Mouse (Mus musculus): ENCODE results near the gene Nol6. TPM values are rescaled to one million over a fixed set of nuclear protein-coding genes. Genes with fewer than 3 reads are reported as not detected.

Nol6 gene
- polyA plus RNA-seq, 1 experiment = 15.9 TPM

GRCm38 (mm10) chr4:41094361-41094760 lies 29.9 kb downstream of the Nol6 start:
- Histone ChIP-seq H3K27me3 (ENCODE audit: control insufficient read depth, insufficient read depth, low read length) (no peaks in the 10 kb centered on the region; the same call in 1 of the 2 replicates), H3K36me3 (ENCODE audit: control insufficient read depth, insufficient read depth, low read length) (no peaks in the 10 kb centered on the region), H3K4me3 (ENCODE audit: control insufficient read depth, low read depth, low read length) (peak overlapping the region; percentile 20), H3K27ac (ENCODE audit: control insufficient read depth, insufficient read depth, low read depth, low read length) (no peak overlapping the region), H3K4me1 (ENCODE audit: control insufficient read depth, insufficient read depth, low read length) (peaks cover 18% of the 10 kb centered on the region)
- TF ChIP-seq CTCF (IDR thresholded peaks at IDR 0.05; ENCODE audit: control insufficient read depth, insufficient read depth, insufficient replicate concordance, low read depth, low read length) (no peak), POLR2A (IDR thresholded peaks at IDR 0.05; ENCODE audit: control insufficient read depth, low read depth, low read length) (no peak)

DNA sequence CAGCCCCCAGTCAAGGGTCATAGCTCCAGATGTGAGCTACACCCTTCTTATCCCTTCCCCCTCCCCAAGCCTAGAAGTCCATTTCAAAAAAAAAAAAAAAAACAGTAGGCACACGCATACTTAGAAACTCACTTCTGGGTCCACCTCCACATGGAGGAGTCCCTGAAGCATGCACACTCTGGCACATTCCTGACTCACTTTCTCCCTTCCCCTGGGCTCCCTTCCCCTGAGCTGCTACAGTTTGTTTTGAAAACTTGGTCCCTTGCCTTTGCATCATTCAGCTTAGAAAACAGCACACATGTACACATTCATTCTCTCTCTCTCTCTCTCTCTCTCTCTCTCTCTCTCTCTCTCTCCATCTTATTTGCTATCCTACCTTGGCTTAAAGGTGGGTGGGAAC lies 31.3 kb downstream of the Nol6 start:
- H3K27ac ChIP-seq (ENCODE audit: control insufficient read depth, insufficient read depth, low read depth, low read length) = no peak overlapping the region
- TF ChIP-seq CTCF (IDR thresholded peaks at IDR 0.05; ENCODE audit: control insufficient read depth, insufficient read depth, insufficient replicate concordance, low read depth, low read length) = no peak
- TF ChIP-seq POLR2A (IDR thresholded peaks at IDR 0.05; ENCODE audit: control insufficient read depth, low read depth, low read length) = no peak
- H3K4me1 ChIP-seq (ENCODE audit: control insufficient read depth, insufficient read depth, low read length) = peaks cover 12% of the 10 kb centered on the region
- H3K27me3 ChIP-seq (ENCODE audit: control insufficient read depth, insufficient read depth, low read length) = no peaks in the 10 kb centered on the region; the same call in 1 of the 2 replicates
- no peak overlapping the region for H3K4me3 ChIP-seq (ENCODE audit: control insufficient read depth, low read depth, low read length)
- H3K36me3 ChIP-seq (ENCODE audit: control insufficient read depth, insufficient read depth, low read length) = no peaks in the 10 kb centered on the region

DNA sequence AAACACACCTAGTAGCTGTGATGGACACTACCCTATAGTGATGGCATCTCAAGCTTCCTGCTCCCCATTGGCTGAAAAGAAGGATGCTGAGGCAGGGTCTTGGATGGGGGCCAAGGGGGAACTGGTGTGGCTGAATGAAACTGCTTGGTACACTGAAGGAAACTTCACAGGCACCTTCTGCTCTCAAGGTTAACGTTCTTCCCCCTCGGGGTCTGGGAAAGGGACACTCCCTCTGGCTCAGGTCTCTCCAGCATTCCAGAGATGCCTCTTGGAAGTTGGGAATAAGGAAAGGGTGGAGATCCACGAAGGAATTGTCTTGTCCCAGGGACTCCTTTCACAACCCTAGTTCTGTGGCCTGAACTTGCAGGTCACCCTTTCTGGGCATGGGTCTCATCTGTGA lies 32.9 kb downstream of the Nol6 start:
- H3K36me3 ChIP-seq (ENCODE audit: control insufficient read depth, insufficient read depth, low read length) = no peaks in the 10 kb centered on the region
- H3K27me3 ChIP-seq (ENCODE audit: control insufficient read depth, insufficient read depth, low read length) = no peaks in the 10 kb centered on the region
- no peak for TF ChIP-seq POLR2A (IDR thresholded peaks at IDR 0.05; ENCODE audit: control insufficient read depth, low read depth, low read length)
- no peak for TF ChIP-seq CTCF (IDR thresholded peaks at IDR 0.05; ENCODE audit: control insufficient read depth, insufficient read depth, insufficient replicate concordance, low read depth, low read length)
- H3K4me3 ChIP-seq (ENCODE audit: control insufficient read depth, low read depth, low read length) = no peak overlapping the region
- peaks cover 6% of the 10 kb centered on the region for H3K4me1 ChIP-seq (ENCODE audit: control insufficient read depth, insufficient read depth, low read length)
- H3K27ac ChIP-seq (ENCODE audit: control insufficient read depth, insufficient read depth, low read depth, low read length) = no peak overlapping the region

- Histone ChIP-seq H3K36me3 (ENCODE audit: control insufficient read depth, insufficient read depth, low read length) (no peaks in the 10 kb centered on the region), H3K4me3 (ENCODE audit: control insufficient read depth, low read depth, low read length) (no peak overlapping the region), H3K4me1 (ENCODE audit: control insufficient read depth, insufficient read depth, low read length) (peaks cover 6% of the 10 kb centered on the region), H3K27me3 (ENCODE audit: control insufficient read depth, insufficient read depth, low read length) (no peaks in the 10 kb centered on the region), H3K27ac (ENCODE audit: control insufficient read depth, insufficient read depth, low read depth, low read length) (no peak overlapping the region)
- TF ChIP-seq POLR2A (IDR thresholded peaks at IDR 0.05; ENCODE audit: control insufficient read depth, low read depth, low read length) (no peak), CTCF (IDR thresholded peaks at IDR 0.05; ENCODE audit: control insufficient read depth, insufficient read depth, insufficient replicate concordance, low read depth, low read length) (no peak)
Observed at GRCm38 (mm10) chr4:41089705-41090104, 34.5 kb downstream of the Nol6 start.

DNA sequence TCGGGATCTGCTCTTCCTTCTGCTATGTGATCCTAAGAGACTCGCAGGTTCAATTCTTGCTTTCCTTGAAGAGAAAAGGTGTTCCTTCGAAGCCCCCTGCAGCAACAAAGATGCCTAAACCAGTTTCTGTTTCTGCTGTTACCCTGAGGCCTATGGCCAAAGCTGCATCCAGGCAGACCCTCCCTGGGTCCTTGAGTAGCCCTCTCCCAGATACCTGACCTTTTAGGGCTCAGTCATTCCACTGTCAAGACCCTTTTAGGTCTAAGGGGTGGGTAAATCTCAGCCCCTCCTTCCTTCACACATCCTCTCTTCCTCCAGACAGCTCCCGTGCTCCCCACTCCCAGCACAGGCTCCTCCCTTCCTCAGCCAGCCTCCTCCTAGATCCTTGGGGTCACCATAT lies 35.1 kb downstream of the Nol6 start:
- peaks cover 6% of the 10 kb centered on the region for H3K4me1 ChIP-seq (ENCODE audit: control insufficient read depth, insufficient read depth, low read length)
- no peak overlapping the region for H3K4me3 ChIP-seq (ENCODE audit: control insufficient read depth, low read depth, low read length)
- H3K27me3 ChIP-seq (ENCODE audit: control insufficient read depth, insufficient read depth, low read length) = no peaks in the 10 kb centered on the region
- no peaks in the 10 kb centered on the region for H3K36me3 ChIP-seq (ENCODE audit: control insufficient read depth, insufficient read depth, low read length)
- H3K27ac ChIP-seq (ENCODE audit: control insufficient read depth, insufficient read depth, low read depth, low read length) = no peak overlapping the region
- TF ChIP-seq CTCF (IDR thresholded peaks at IDR 0.05; ENCODE audit: control insufficient read depth, insufficient read depth, insufficient replicate concordance, low read depth, low read length) (no peak), POLR2A (IDR thresholded peaks at IDR 0.05; ENCODE audit: control insufficient read depth, low read depth, low read length) (no peak)

- H3K4me3 ChIP-seq (ENCODE audit: control insufficient read depth, low read depth, low read length) = no peak overlapping the region
Observed at GRCm38 (mm10) chr4:41087459-41088298, 36.6 kb downstream of the Nol6 start.

GRCm38 (mm10) chr4:41086947-41087346 lies 37.3 kb downstream of the Nol6 start:
- Histone ChIP-seq H3K27me3 (ENCODE audit: control insufficient read depth, insufficient read depth, low read length) (no peaks in the 10 kb centered on the region), H3K4me1 (ENCODE audit: control insufficient read depth, insufficient read depth, low read length) (no peaks in the 10 kb centered on the region), H3K36me3 (ENCODE audit: control insufficient read depth, insufficient read depth, low read length) (no peaks in the 10 kb centered on the region), H3K27ac (ENCODE audit: control insufficient read depth, insufficient read depth, low read depth, low read length) (no peak overlapping the region), H3K4me3 (ENCODE audit: control insufficient read depth, low read depth, low read length) (no peak overlapping the region)
- no peak for TF ChIP-seq POLR2A (IDR thresholded peaks at IDR 0.05; ENCODE audit: control insufficient read depth, low read depth, low read length)
- no peak for TF ChIP-seq CTCF (IDR thresholded peaks at IDR 0.05; ENCODE audit: control insufficient read depth, insufficient read depth, insufficient replicate concordance, low read depth, low read length)

More at GRCm38 (mm10) chr4:41087459-41088298, 36.6 kb downstream of the Nol6 start:
- Histone ChIP-seq H3K27me3 (ENCODE audit: control insufficient read depth, insufficient read depth, low read length) (no peaks in the 10 kb centered on the region), H3K27ac (ENCODE audit: control insufficient read depth, insufficient read depth, low read depth, low read length) (no peak overlapping the region), H3K4me1 (ENCODE audit: control insufficient read depth, insufficient read depth, low read length) (no peaks in the 10 kb centered on the region), H3K36me3 (ENCODE audit: control insufficient read depth, insufficient read depth, low read length) (no peaks in the 10 kb centered on the region)
- TF ChIP-seq CTCF (IDR thresholded peaks at IDR 0.05; ENCODE audit: control insufficient read depth, insufficient read depth, insufficient replicate concordance, low read depth, low read length) (no peak), POLR2A (IDR thresholded peaks at IDR 0.05; ENCODE audit: control insufficient read depth, low read depth, low read length) (no peak)

Data from testis, adult 2 months (tissue).